Mouse (Mus musculus): ENCODE measurements around the gene Cbln3. TPM values are rescaled to one million over a fixed set of nuclear protein-coding genes. Genes with fewer than 3 reads are reported as not detected.

Gene Cbln3
- polyA plus RNA-seq, 1 experiment from 2014 or later: 0.10 TPM

- H3K36me3 ChIP-seq: no peaks in the 10 kb centered on the region
- WGBS (ENCODE audit: insufficient replicate concordance): 45% methylated on average over 4 of the region's 4 CpGs
- no peaks in the 10 kb centered on the region for H3K9me3 ChIP-seq (replicated peaks)
- H3K9ac ChIP-seq: no peak overlapping the region
- DNase-seq (no peak), ATAC-seq (ENCODE audit: low read depth) (no peak)
- 0 out of 2 replicates have a peak, but pooled peaks cover 2% of the 10 kb centered on the region for H3K4me1 ChIP-seq (replicated peaks)
- no peak overlapping the region for H3K4me2 ChIP-seq
- H3K27ac ChIP-seq: no peak overlapping the region
- H3K4me3 ChIP-seq (replicated peaks): no peak overlapping the region
- H3K27me3 ChIP-seq: no peaks in the 10 kb centered on the region
These were observed 43.3 kb downstream of the Cbln3 start for GRCm38 (mm10) chr14:55840853-55841366.

- no peak overlapping the region for H3K27ac ChIP-seq
- 53% methylated on average over 4 of the region's 4 CpGs for WGBS (ENCODE audit: insufficient replicate concordance)
- no peak overlapping the region for H3K4me3 ChIP-seq (replicated peaks)
- no peaks in the 10 kb centered on the region for H3K9me3 ChIP-seq (replicated peaks)
- H3K9ac ChIP-seq: no peak overlapping the region
- no peaks in the 10 kb centered on the region for H3K4me1 ChIP-seq (replicated peaks)
- H3K36me3 ChIP-seq: no peaks in the 10 kb centered on the region
- H3K27me3 ChIP-seq: no peaks in the 10 kb centered on the region
- ATAC-seq (ENCODE audit: low read depth) (no peak), DNase-seq (no peak)
- no peak overlapping the region for H3K4me2 ChIP-seq
These were observed 45.5 kb downstream of the Cbln3 start for GRCm38 (mm10) chr14:55838740-55839139.

GRCm38 (mm10) chr14:55838312-55838711 lies 45.9 kb downstream of the Cbln3 start:
- Histone ChIP-seq H3K27ac (no peak overlapping the region), H3K9me3 (replicated peaks) (no peaks in the 10 kb centered on the region), H3K9ac (no peak overlapping the region), H3K27me3 (0 out of 2 replicates have a peak, but pooled peaks cover 3% of the 10 kb centered on the region), H3K36me3 (no peaks in the 10 kb centered on the region), H3K4me2 (no peak overlapping the region), H3K4me1 (replicated peaks) (no peaks in the 10 kb centered on the region), H3K4me3 (replicated peaks) (no peak overlapping the region)
- WGBS (ENCODE audit: insufficient replicate concordance): 64% methylated on average over 5 of the region's 5 CpGs
- ATAC-seq (ENCODE audit: low read depth): no peak
- no peak for DNase-seq

- ATAC-seq (ENCODE audit: low read depth) (no peak), DNase-seq (no peak)
- Histone ChIP-seq H3K9ac (no peak overlapping the region), H3K4me3 (replicated peaks) (no peak overlapping the region), H3K27me3 (peaks cover 20% of the 10 kb centered on the region), H3K4me1 (replicated peaks) (no peaks in the 10 kb centered on the region), H3K4me2 (no peak overlapping the region), H3K9me3 (replicated peaks) (no peaks in the 10 kb centered on the region), H3K36me3 (no peaks in the 10 kb centered on the region), H3K27ac (no peak overlapping the region)
- WGBS (ENCODE audit: insufficient replicate concordance): 71% methylated on average over 5 of the region's 5 CpGs
These were observed 49.2 kb downstream of the Cbln3 start for GRCm38 (mm10) chr14:55834808-55835533.

GRCm38 (mm10) chr14:55833126-55833525 lies 51.1 kb downstream of the Cbln3 start:
- Histone ChIP-seq H3K36me3 (no peaks in the 10 kb centered on the region), H3K9ac (no peak overlapping the region), H3K4me3 (replicated peaks) (no peak overlapping the region), H3K4me1 (replicated peaks) (peaks cover 7% of the 10 kb centered on the region), H3K4me2 (no peak overlapping the region), H3K27me3 (peaks cover 39% of the 10 kb centered on the region), H3K27ac (no peak overlapping the region), H3K9me3 (replicated peaks) (no peaks in the 10 kb centered on the region)
- DNase-seq: no peak
- WGBS (ENCODE audit: insufficient replicate concordance): 71% methylated on average over 4 of the region's 4 CpGs
- ATAC-seq (ENCODE audit: low read depth): no peak

GRCm38 (mm10) chr14:55830331-55830730 lies 53.9 kb downstream of the Cbln3 start:
- H3K27me3 ChIP-seq: peaks cover 67% of the 10 kb centered on the region
- no peak for DNase-seq
- WGBS (ENCODE audit: insufficient replicate concordance): 62% methylated on average over 4 of the region's 4 CpGs

GRCm38 (mm10) chr14:55829854-55830253 lies 54.3 kb downstream of the Cbln3 start:
- Histone ChIP-seq H3K4me3 (replicated peaks) (no peak overlapping the region), H3K9ac (no peak overlapping the region), H3K4me2 (no peak overlapping the region), H3K4me1 (replicated peaks) (peaks cover 21% of the 10 kb centered on the region), H3K27ac (no peak overlapping the region), H3K9me3 (replicated peaks) (no peaks in the 10 kb centered on the region), H3K36me3 (no peaks in the 10 kb centered on the region), H3K27me3 (peaks cover 71% of the 10 kb centered on the region)
- ATAC-seq (ENCODE audit: low read depth): no peak
- DNase-seq: no peak
- WGBS (ENCODE audit: insufficient replicate concordance): 71% methylated on average over 16 of the region's 16 CpGs

More at GRCm38 (mm10) chr14:55830331-55830730, 53.9 kb downstream of the Cbln3 start:
- Histone ChIP-seq H3K9ac (no peak overlapping the region), H3K4me2 (no peak overlapping the region), H3K4me3 (replicated peaks) (no peak overlapping the region), H3K27ac (no peak overlapping the region), H3K9me3 (replicated peaks) (no peaks in the 10 kb centered on the region), H3K4me1 (replicated peaks) (peaks cover 16% of the 10 kb centered on the region), H3K36me3 (no peaks in the 10 kb centered on the region)
- ATAC-seq (ENCODE audit: low read depth): no peak; the same call in 1 of the 2 replicates

Other genes with a start within 250 kb of the Cbln3 start
- 35.2 and 36.5 TPM in 2 replicates for gene Ipo4, start 248.4 kb downstream of the Cbln3 start, polyA plus RNA-seq (2015; fragmentation: Nextera tagmentation; extraction: Ambion mirVana)
- gene Gm49378, start 246.5 kb downstream of the Cbln3 start, polyA plus RNA-seq (2015; fragmentation: Nextera tagmentation; extraction: Ambion mirVana): 1.4 and 1.7 TPM in 2 replicates
- gene Tm9sf1, start 240.6 kb downstream of the Cbln3 start, polyA plus RNA-seq (2015; fragmentation: Nextera tagmentation; extraction: Ambion mirVana): 53.3 and 59.4 TPM in 2 replicates
- 0.16 and 0.27 TPM in 2 replicates for gene Tssk4, start 234.2 kb downstream of the Cbln3 start, polyA plus RNA-seq (2015; fragmentation: Nextera tagmentation; extraction: Ambion mirVana)
- 23.1 and 24.2 TPM in 2 replicates for gene Mdp1, start 223.9 kb downstream of the Cbln3 start, polyA plus RNA-seq (2015; fragmentation: Nextera tagmentation; extraction: Ambion mirVana)
- 29.6 and 33.0 TPM in 2 replicates for gene Gmpr2, start 212.5 kb downstream of the Cbln3 start, polyA plus RNA-seq (2015; fragmentation: Nextera tagmentation; extraction: Ambion mirVana)
- 325 TPM in 2 replicates for gene Nedd8, start 212.3 kb downstream of the Cbln3 start, polyA plus RNA-seq (2015; fragmentation: Nextera tagmentation; extraction: Ambion mirVana)
- gene Tinf2, start 202.6 kb downstream of the Cbln3 start, polyA plus RNA-seq (2015; fragmentation: Nextera tagmentation; extraction: Ambion mirVana): 21.1 and 26.3 TPM in 2 replicates
- 1.5 and 2.0 TPM in 2 replicates for gene Tgm1, start 170.5 kb downstream of the Cbln3 start, polyA plus RNA-seq (2015; fragmentation: Nextera tagmentation; extraction: Ambion mirVana)
- 12.9 and 14.7 TPM in 2 replicates for gene Rabggta, start 162.1 kb downstream of the Cbln3 start, polyA plus RNA-seq (2015; fragmentation: Nextera tagmentation; extraction: Ambion mirVana)
- gene Dhrs1, start 138.7 kb downstream of the Cbln3 start, polyA plus RNA-seq (2015; fragmentation: Nextera tagmentation; extraction: Ambion mirVana): 36.1 and 36.4 TPM in 2 replicates
- gene Nop9, start 138.7 kb downstream of the Cbln3 start, polyA plus RNA-seq (2015; fragmentation: Nextera tagmentation; extraction: Ambion mirVana): 41.9 and 42.8 TPM in 2 replicates
- gene Cideb, start 125.9 kb downstream of the Cbln3 start, polyA plus RNA-seq (2015; fragmentation: Nextera tagmentation; extraction: Ambion mirVana): 21.1 and 21.3 TPM in 2 replicates
- gene Ltb4r2, start 123.0 kb downstream of the Cbln3 start, polyA plus RNA-seq (2015; fragmentation: Nextera tagmentation; extraction: Ambion mirVana): 0.92 and 1.3 TPM in 2 replicates
- 4.4 and 4.6 TPM in 2 replicates for gene Ltb4r1, start 118.4 kb downstream of the Cbln3 start, polyA plus RNA-seq (2015; fragmentation: Nextera tagmentation; extraction: Ambion mirVana)
- gene Adcy4, start 100.3 kb downstream of the Cbln3 start, polyA plus RNA-seq (2015; fragmentation: Nextera tagmentation; extraction: Ambion mirVana): 1.8 and 2.2 TPM in 2 replicates
- 20.4 and 22.1 TPM in 2 replicates for gene Ripk3, start 95.5 kb downstream of the Cbln3 start, polyA plus RNA-seq (2015; fragmentation: Nextera tagmentation; extraction: Ambion mirVana)
- gene Nfatc4, start 61.2 kb downstream of the Cbln3 start, polyA plus RNA-seq (2015; fragmentation: Nextera tagmentation; extraction: Ambion mirVana): 1.5 and 1.8 TPM in 2 replicates
- gene Nynrin, start 30.4 kb downstream of the Cbln3 start, polyA plus RNA-seq (2015; fragmentation: Nextera tagmentation; extraction: Ambion mirVana): 2.2 and 3.1 TPM in 2 replicates
- 6.8 and 7.6 TPM in 2 replicates for gene Khnyn, start 555 bp upstream of the Cbln3 start, polyA plus RNA-seq (2015; fragmentation: Nextera tagmentation; extraction: Ambion mirVana)
- gene Sdr39u1, start 15.9 kb upstream of the Cbln3 start, polyA plus RNA-seq (2015; fragmentation: Nextera tagmentation; extraction: Ambion mirVana): 13.3 and 14.1 TPM in 2 replicates
- 0.12 and 0.20 TPM in 2 replicates for gene Cma1, start 60.3 kb upstream of the Cbln3 start, polyA plus RNA-seq (2015; fragmentation: Nextera tagmentation; extraction: Ambion mirVana)
- not detected in 2 replicates for gene Cma2, start 66.6 kb upstream of the Cbln3 start, polyA plus RNA-seq (2015; fragmentation: Nextera tagmentation; extraction: Ambion mirVana)
- gene Mcpt1, start 133.6 kb upstream of the Cbln3 start, polyA plus RNA-seq (2015; fragmentation: Nextera tagmentation; extraction: Ambion mirVana): not detected in 2 replicates
- not detected in 2 replicates for gene Mcpt9, start 146.1 kb upstream of the Cbln3 start, polyA plus RNA-seq (2015; fragmentation: Nextera tagmentation; extraction: Ambion mirVana)
- 0.24 TPM in 2 replicates for gene Mcpt2, start 157.6 kb upstream of the Cbln3 start, polyA plus RNA-seq (2015; fragmentation: Nextera tagmentation; extraction: Ambion mirVana)
- not detected in 2 replicates for gene Mcpt4, start 177.9 kb upstream of the Cbln3 start, polyA plus RNA-seq (2015; fragmentation: Nextera tagmentation; extraction: Ambion mirVana)
- 2.3 and 3.3 TPM in 2 replicates for gene Mcpt8, start 200.9 kb upstream of the Cbln3 start, polyA plus RNA-seq (2015; fragmentation: Nextera tagmentation; extraction: Ambion mirVana)
- gene Ctsg, start 218.2 kb upstream of the Cbln3 start, polyA plus RNA-seq (2015; fragmentation: Nextera tagmentation; extraction: Ambion mirVana): 20.1 and 21.8 TPM in 2 replicates
- gene Gzme, start 236.2 kb upstream of the Cbln3 start, polyA plus RNA-seq (2015; fragmentation: Nextera tagmentation; extraction: Ambion mirVana): not detected in 2 replicates
- gene Gzmd, start 248.2 kb upstream of the Cbln3 start, polyA plus RNA-seq (2015; fragmentation: Nextera tagmentation; extraction: Ambion mirVana): not detected in 2 replicates

Measured in liver, embryonic 13.5 days (tissue).